Mouse (Mus musculus) liver, embryonic 12.5 days (tissue): ENCODE data around the gene Med10. TPM values are rescaled to one million over a fixed set of nuclear protein-coding genes. Genes with fewer than 3 reads are reported as not detected.

Experiments
- ATAC-seq: fragments of 200-750 bp; cut with Nextera tagmentation; 2 replicates; pipeline ENCODE4 v1.8.0; 2017; ENCODE audit warnings: moderate number of reproducible peaks, mild to moderate bottlenecking, moderate library complexity
- H3K27ac ChIP-seq: fragments of 300-500 bp; sonication (generic); 2 replicates; pipeline ENCODE4 v1.5.1; 2016; ENCODE audit warnings: mild to moderate bottlenecking
- H3K27me3 ChIP-seq: fragments of 300-500 bp; sonication (generic); replicated peaks from 2 replicates; pipeline ENCODE4 v1.6.1; 2016; ENCODE audit warnings: mild to moderate bottlenecking, moderate library complexity
- H3K36me3 ChIP-seq: fragments of 300-500 bp; sonication (generic); 2 replicates; pipeline ENCODE4 v1.6.1; 2016; ENCODE audit warnings: mild to moderate bottlenecking, moderate library complexity
- H3K4me1 ChIP-seq: fragments of 300-500 bp; sonication (generic); 2 replicates; pipeline ENCODE4 v1.6.1; 2016
- H3K4me2 ChIP-seq: fragments of 300-500 bp; sonication (generic); 2 replicates; pipeline ENCODE4 v1.6.1; 2016; ENCODE audit warnings: mild to moderate bottlenecking, moderate library complexity
- H3K4me3 ChIP-seq: fragments of 300-500 bp; sonication (generic); 2 replicates; pipeline ENCODE4 v1.5.1; 2016; ENCODE audit warnings: mild to moderate bottlenecking, moderate library complexity
- H3K9ac ChIP-seq: fragments of 300-500 bp; sonication (generic); 2 replicates; pipeline ENCODE4 v1.6.1; 2016; ENCODE audit warnings: mild to moderate bottlenecking, moderate library complexity
- H3K9me3 ChIP-seq: fragments of 300-500 bp; sonication (generic); replicated peaks from 2 replicates; pipeline ENCODE4 v1.6.1; 2016; ENCODE audit warnings: mild to moderate bottlenecking, moderate library complexity
- WGBS: fragments of 180-500 bp; shearing (Covaris S2); methylation state at CpG from one replicate; pipeline ENCODE4 v1.1.7; 2016; ENCODE audit not compliant: insufficient replicate concordance; 5-methylcytosine and 5-hydroxymethylcytosine counted together
- polyA plus RNA-seq: library from polyadenylated mRNA; unstranded; fragments of >200 nt; fragmentation: Nextera tagmentation; extraction: Ambion mirVana; gene quantifications from 2 replicates; pipeline ENCODE4 v1.2.1, GENCODE M21; 2016

Med10 gene
- polyA plus RNA-seq, 1 experiment from 2014 or later = 72.1 TPM

GRCm38 (mm10) chr13:69845592-69845991 is 43.4 kb downstream of the Med10 start:
- H3K36me3 ChIP-seq = no peaks in the 10 kb centered on the region
- H3K4me3 ChIP-seq = no peak overlapping the region
- H3K4me2 ChIP-seq = no peak overlapping the region
- WGBS = 68% methylated on average over 1 of the region's 1 CpGs
- H3K27ac ChIP-seq = no peak overlapping the region
- H3K4me1 ChIP-seq = no peaks in the 10 kb centered on the region
- H3K27me3 ChIP-seq = no peaks in the 10 kb centered on the region
- ATAC-seq = no peak
- no peaks in the 10 kb centered on the region for H3K9me3 ChIP-seq
- no peak overlapping the region for H3K9ac ChIP-seq

GRCm38 (mm10) chr13:69849579-69849978 is 47.4 kb downstream of the Med10 start:
- Histone ChIP-seq H3K4me1 (no peaks in the 10 kb centered on the region), H3K27me3 (no peaks in the 10 kb centered on the region), H3K36me3 (no peaks in the 10 kb centered on the region), H3K27ac (no peak overlapping the region), H3K4me3 (no peak overlapping the region), H3K9me3 (no peaks in the 10 kb centered on the region), H3K9ac (no peak overlapping the region), H3K4me2 (no peak overlapping the region)
- no peak for ATAC-seq
- 76% methylated on average over 1 of the region's 1 CpGs for WGBS

GRCm38 (mm10) chr13:69852313-69852712 is 50.1 kb downstream of the Med10 start:
- H3K27me3 ChIP-seq = no peaks in the 10 kb centered on the region
- no peaks in the 10 kb centered on the region for H3K4me1 ChIP-seq
- H3K9me3 ChIP-seq = no peaks in the 10 kb centered on the region
- H3K36me3 ChIP-seq = no peaks in the 10 kb centered on the region
- no peak overlapping the region for H3K9ac ChIP-seq
- H3K4me2 ChIP-seq = no peak overlapping the region
- ATAC-seq = no peak
- 52% methylated on average over 5 of the region's 5 CpGs for WGBS
- H3K4me3 ChIP-seq = no peak overlapping the region
- no peak overlapping the region for H3K27ac ChIP-seq

- no peak overlapping the region for H3K4me2 ChIP-seq
- no peak for ATAC-seq
- WGBS = 54% methylated on average over 5 of the region's 5 CpGs
- no peak overlapping the region for H3K9ac ChIP-seq
- H3K27me3 ChIP-seq = no peaks in the 10 kb centered on the region
- H3K9me3 ChIP-seq = no peaks in the 10 kb centered on the region
- H3K36me3 ChIP-seq = no peaks in the 10 kb centered on the region
- H3K27ac ChIP-seq = no peak overlapping the region
- no peaks in the 10 kb centered on the region for H3K4me1 ChIP-seq
- H3K4me3 ChIP-seq = no peak overlapping the region
These were observed 51.3 kb downstream of the Med10 start for GRCm38 (mm10) chr13:69853425-69854043.

- H3K4me3 ChIP-seq = no peak overlapping the region
- H3K27me3 ChIP-seq = no peaks in the 10 kb centered on the region
- no peak overlapping the region for H3K27ac ChIP-seq
- no peaks in the 10 kb centered on the region for H3K4me1 ChIP-seq
- no peaks in the 10 kb centered on the region for H3K9me3 ChIP-seq
- ATAC-seq = no peak
- H3K4me2 ChIP-seq = no peak overlapping the region
- no peaks in the 10 kb centered on the region for H3K36me3 ChIP-seq
- 69% methylated on average over 1 of the region's 1 CpGs for WGBS
- H3K9ac ChIP-seq = no peak overlapping the region
These were observed 53.7 kb downstream of the Med10 start for GRCm38 (mm10) chr13:69855941-69856340.

GRCm38 (mm10) chr13:69862276-69862675 is 60.1 kb downstream of the Med10 start:
- Histone ChIP-seq H3K9me3 (peaks cover 4% of the 10 kb centered on the region; the same call in 1 of the 2 replicates), H3K4me2 (no peak overlapping the region), H3K4me1 (no peaks in the 10 kb centered on the region), H3K9ac (no peak overlapping the region), H3K27me3 (no peaks in the 10 kb centered on the region), H3K36me3 (no peaks in the 10 kb centered on the region), H3K4me3 (no peak overlapping the region), H3K27ac (no peak overlapping the region)
- 86% methylated on average over 4 of the region's 4 CpGs for WGBS
- no peak for ATAC-seq

- no peaks in the 10 kb centered on the region for H3K4me1 ChIP-seq
- H3K27me3 ChIP-seq = no peaks in the 10 kb centered on the region
- WGBS = 63% methylated on average over 8 of the region's 8 CpGs
- H3K36me3 ChIP-seq = no peaks in the 10 kb centered on the region
- no peak overlapping the region for H3K9ac ChIP-seq
- no peak overlapping the region for H3K27ac ChIP-seq
- ATAC-seq = no peak
- H3K9me3 ChIP-seq = peaks cover 4% of the 10 kb centered on the region; the same call in 1 of the 2 replicates
- no peak overlapping the region for H3K4me2 ChIP-seq
- no peak overlapping the region for H3K4me3 ChIP-seq
These were observed 62.7 kb downstream of the Med10 start for GRCm38 (mm10) chr13:69864911-69865310.

Other genes with a start within 250 kb of the Med10 start
- gene Srd5a1, start 191.0 kb upstream of the Med10 start, polyA plus RNA-seq = 5.2 and 6.0 TPM in 2 replicates
- 0.18 and 0.21 TPM in 2 replicates for gene Ube2ql1, start 62.5 kb upstream of the Med10 start, polyA plus RNA-seq